Mouse (Mus musculus) cortical plate, adult 2 months (tissue): ENCODE measurements at regions not wholly inside any gene's neighbourhood (a gene's known extent, or its start where the extent isn't known, plus 50 kb on each side); places are given as distances from the start of the nearest gene placed in this dataset.

Source experiments
- CTCF ChIP-seq: fragments of 200-500 bp; IDR thresholded peaks from 2 replicates; pipeline ENCODE4 v1.5.1; 2011; ENCODE audit warnings: mild to moderate bottlenecking, control low read depth, low read length; ENCODE audit not compliant: insufficient read depth; ENCODE audit errors: extremely low read depth
- POLR2A ChIP-seq: fragments of 200-500 bp; IDR thresholded peaks from 2 replicates; pipeline ENCODE4 v1.6.1; 2011; ENCODE audit warnings: mild to moderate bottlenecking, low read length, control low read depth; ENCODE audit not compliant: insufficient read depth; ENCODE audit errors: extremely low read depth

- TF ChIP-seq POLR2A (no peak), CTCF (no peak)
Measured at GRCm38 (mm10) chr17:63802846-63803245, 60.0 kb upstream of the Fer start.
